Mouse (Mus musculus): ENCODE measurements around the gene Rbm20.
"Not testable (repeated sequence)": the region's sequence is repeated elsewhere in the genome, so short reads cannot be mapped to it uniquely, and the experiment has no call there.

Gene Rbm20

GRCm38 (mm10) chr19:53791751-53792720, 114.9 kb downstream of the Rbm20 start:
- no peak for DNase-seq (ENCODE audit: low spot score in 2 of 2)

DNA sequence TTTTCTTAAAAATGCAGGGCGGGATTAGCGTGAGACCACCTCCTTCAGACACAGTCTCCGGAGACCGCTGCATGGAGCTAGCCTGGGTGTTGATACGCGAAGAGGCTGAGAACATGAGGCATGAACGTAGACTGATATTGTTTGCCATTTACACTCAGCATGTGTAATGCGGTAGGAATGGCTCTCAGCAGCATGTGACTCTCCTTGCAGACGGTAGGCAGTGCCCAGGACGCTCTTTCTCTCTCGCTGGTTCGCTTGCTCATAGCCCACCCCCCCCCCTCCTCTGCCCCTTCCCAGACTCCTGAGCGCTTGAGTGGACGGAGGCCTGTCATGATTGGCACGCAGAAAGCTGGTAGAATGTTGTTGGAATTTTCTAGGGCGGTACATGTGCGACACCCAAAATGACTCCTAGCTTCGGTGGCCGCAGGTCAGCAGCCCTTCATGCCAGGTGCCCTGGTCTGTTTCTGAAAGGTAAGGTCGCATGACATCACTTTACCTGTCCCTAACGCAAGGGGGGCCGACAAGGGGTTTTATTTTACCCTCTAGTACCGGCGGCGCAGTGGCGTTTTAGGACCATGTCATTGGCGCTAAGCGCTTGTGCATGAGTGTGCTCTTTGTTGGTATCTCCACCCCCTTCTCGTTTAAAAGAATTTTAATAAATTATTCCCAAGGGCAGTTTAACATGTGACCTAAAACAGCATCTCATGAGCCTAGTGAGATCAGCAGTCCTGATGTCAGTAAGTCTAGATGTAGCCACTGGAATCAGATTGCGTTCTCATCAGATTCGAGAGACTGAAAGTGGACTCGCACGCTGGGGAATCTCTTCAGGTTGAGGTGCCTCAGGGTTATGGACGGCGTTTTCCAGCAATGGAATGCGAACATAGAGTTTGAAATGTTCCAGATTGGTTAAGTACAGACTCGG, 116.1 kb downstream of the Rbm20 start:
- DNase-seq (ENCODE audit: low spot score in 2 of 2) = no peak

DNA sequence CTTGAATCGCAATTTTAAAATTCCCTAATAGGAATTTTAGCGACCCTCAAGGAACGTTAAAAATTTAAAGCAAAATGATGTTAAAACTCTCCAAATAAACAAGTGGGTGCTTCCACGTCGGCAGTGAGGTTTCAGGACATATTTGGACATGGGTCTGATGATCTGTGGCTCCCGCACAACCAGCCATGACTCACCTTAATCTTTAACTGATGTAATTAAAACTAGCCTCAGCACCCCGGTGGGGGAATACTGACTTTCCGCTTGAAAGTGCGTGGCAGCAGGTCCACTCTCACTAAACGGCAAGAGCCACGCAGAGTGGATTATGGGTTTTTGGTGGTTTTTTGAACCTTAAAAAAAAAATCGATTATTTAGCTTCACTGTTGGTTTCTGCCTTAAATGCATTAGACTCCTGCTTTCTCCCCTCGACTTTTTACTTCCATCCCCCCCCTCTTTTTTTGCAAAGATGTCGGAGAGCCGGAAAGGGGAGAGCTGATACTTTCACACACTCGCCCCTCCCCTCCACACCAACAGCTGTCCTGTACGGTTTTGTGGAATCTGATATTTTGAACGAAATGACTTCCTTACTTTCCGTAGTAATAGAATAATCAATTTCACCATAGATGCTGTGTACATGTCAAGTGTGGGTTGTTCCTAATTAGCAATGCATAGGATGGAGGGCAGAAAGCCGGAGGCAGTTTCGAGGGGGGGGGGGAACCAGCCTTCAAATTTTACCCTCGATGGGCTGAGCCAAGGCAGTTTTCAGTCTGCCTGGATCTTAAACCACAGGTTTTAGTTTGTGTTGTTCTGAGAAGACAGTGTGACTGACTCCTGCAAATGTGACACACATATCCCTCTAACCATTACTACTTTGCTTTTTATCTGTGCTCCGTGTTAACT, 117.1 kb downstream of the Rbm20 start:
- DNase-seq (ENCODE audit: low spot score in 2 of 2) = no peak

GRCm38 (mm10) chr19:53794996-53795395, 117.9 kb downstream of the Rbm20 start:
- DNase-seq (ENCODE audit: low spot score in 2 of 2) = no peak

DNA sequence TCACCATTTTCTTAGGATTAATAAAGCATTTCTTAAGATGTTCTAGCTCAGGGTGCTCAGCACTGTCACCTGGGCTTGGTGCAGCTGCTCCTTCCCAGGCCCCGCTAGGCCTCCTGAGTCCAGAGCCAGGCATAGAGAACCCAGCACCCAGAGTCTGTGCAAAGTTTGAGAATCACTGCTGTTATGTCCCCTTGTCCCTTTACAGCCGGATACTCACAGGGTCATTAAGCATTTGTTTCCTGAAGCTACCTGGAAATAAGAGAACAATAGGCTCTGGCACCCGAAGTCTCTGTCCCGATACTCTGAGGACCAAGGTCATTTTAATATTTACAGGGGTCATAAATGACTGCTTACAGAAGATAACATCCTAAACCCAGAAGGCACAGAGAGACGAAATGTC, 118.9 kb downstream of the Rbm20 start:
- DNase-seq (ENCODE audit: low spot score in 2 of 2) = no peak

DNA sequence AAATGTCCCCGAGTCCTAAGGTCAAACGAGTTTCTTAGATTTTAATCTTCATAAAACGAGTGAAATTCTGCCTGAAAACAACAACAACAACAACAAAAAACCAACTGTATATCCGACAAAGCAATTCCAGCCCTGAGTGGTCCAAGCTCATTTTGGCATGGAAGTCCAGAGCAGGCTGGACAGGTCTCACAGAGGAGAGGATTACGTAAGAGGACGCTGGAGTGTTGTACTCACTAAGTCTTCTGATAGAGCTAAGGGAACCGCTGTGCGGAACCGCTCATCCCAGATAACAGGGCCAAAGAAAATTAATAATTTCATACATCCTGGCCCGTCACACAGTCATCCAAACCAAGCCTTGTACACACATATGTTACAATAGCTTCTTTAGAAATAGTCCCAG, 120.7 kb downstream of the Rbm20 start:
- DNase-seq (ENCODE audit: low spot score in 2 of 2) = no peak

GRCm38 (mm10) chr19:53799885-53800284, 122.8 kb downstream of the Rbm20 start:
- DNase-seq (ENCODE audit: low spot score in 2 of 2) = no peak

DNA sequence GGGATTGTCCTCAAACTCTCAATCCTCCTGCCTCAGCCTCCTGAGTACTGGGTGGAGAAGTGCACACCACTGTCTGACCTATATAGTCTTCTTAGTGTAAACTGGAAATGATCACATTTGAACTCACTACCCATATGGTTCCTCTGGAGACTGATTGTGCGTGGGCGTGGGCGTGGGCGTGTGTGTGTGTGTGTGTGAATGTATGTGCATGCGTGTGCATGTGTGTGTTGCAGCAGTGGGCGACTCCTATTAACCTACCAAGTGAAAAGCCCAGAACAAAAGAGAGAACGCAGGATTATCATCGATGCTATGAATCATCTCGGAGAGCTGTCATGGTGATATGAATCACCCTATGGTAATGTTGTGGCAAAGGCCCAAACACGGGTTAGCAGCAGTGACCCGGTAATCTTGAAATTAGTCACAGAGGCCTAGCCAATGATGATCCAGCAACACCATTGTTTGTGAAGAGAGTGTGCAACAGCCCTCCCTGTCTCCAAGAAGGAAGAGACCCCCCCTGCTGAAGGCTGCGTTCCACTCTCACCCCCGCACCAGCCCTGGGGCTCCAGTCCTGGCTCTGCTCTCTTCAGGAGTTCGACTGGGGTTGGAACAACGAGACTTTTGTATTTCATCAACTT, 123.4 kb downstream of the Rbm20 start:
- no peak for DNase-seq (ENCODE audit: low spot score in 2 of 2)

DNA sequence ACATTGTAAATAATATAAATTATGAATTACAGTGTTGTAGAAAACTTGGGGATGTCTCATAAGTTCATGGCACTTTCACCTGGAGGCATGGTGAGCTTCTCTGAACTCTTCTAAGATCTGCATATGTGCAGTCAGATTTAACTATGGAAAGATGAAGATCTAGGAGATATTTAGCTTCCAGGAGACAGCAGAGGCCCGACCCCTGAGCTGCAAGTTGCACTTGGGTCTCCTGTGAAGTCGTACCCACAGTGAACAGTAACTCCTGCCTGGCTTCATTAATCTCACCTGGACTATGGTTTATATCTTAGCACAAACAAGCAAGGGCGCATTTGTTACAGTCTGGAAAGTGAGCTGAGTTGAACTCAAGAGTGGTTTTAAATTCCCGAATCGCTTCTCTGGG, 124.3 kb downstream of the Rbm20 start:
- no peak for DNase-seq (ENCODE audit: low spot score in 2 of 2)

DNA sequence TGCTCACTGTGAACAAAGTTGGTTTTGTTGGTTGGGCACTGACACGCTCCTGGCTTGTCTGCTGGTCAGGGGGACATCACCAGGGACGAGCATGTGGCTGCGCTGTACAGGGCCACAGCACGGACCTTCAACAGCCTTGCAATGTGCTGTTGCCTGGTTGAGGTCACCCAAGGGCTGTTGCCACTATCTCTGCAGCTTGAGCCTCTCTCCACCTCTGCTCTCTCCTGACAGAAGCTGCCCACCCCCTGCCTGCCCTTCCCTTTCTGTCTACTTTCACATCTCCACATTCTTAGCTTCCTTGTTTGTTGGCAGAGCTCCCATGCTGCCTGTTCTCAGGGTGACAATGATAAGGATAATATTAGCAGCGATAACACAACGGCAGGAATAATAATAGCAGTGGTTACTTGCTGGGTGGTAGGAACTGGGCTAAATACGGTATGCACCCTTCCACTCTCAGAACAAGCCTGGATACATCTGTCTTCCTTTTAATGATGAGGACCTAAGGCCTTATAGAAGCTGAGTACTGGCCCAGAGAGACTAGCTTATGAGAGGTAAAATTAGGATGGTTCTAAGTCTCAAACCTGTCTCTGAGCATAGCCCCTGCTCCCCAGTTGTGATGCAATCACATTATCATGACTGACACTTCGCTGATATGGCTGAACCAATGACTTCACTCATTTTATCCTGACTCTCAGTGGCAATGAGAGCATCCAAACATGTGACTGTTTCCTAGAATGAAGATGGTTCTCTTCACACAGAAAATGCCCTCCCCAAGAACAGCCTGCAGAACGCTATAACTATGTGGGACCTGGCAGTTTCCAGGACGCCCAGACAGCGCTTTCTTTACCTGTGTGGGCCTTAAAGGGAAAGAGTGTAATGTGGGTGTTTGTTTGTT, 124.9 kb downstream of the Rbm20 start:
- DNase-seq (ENCODE audit: low spot score in 2 of 2) = no peak

GRCm38 (mm10) chr19:53803954-53804353, 126.8 kb downstream of the Rbm20 start:
- no peak for DNase-seq (ENCODE audit: low spot score in 2 of 2)

- no peak for DNase-seq (ENCODE audit: low spot score in 2 of 2)
These were observed 128.0 kb downstream of the Rbm20 start for GRCm38 (mm10) chr19:53805063-53805462.

GRCm38 (mm10) chr19:53806126-53806525, 129.0 kb downstream of the Rbm20 start:
- DNase-seq (ENCODE audit: low spot score in 2 of 2) = no peak

DNA sequence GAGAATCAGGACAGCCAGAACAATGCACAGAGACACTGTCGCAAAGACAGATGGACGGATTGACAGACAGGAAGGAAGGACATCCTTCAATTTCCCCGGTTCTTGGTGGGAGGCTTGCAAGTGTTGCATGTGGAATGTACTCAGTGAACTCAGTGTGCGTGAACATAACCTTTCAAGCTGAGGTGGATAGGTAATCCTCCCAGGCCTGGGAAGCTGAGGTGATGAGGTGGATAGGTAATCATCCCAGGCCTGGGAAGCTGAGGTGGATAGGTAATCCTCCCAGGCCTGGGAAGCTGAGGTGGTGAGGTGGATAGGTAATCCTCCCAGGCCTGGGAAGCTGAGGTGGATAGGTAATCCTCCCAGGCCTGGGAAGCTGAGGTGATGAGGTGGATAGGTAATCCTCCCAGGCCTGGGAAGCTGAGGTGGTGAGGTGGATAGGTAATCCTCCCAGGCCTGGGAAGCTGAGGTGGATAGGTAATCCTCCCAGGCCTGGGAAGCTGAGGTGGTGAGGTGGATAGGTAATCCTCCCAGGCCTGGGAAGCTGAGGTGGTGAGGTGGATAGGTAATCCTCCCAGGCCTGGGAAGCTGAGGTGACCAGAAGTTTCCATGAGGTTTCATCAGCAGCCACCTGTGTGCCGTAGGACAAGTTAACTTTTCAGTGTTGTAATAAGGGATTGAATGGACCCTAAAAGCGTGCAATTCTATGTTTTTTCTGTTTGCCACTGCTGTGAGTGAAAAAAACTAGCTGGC, 129.6 kb downstream of the Rbm20 start:
- not testable (repeated sequence) for DNase-seq (ENCODE audit: low spot score in 2 of 2)

- no peak for DNase-seq (ENCODE audit: low spot score in 2 of 2)
These were observed 130.2 kb downstream of the Rbm20 start for GRCm38 (mm10) chr19:53807276-53807801.

DNA sequence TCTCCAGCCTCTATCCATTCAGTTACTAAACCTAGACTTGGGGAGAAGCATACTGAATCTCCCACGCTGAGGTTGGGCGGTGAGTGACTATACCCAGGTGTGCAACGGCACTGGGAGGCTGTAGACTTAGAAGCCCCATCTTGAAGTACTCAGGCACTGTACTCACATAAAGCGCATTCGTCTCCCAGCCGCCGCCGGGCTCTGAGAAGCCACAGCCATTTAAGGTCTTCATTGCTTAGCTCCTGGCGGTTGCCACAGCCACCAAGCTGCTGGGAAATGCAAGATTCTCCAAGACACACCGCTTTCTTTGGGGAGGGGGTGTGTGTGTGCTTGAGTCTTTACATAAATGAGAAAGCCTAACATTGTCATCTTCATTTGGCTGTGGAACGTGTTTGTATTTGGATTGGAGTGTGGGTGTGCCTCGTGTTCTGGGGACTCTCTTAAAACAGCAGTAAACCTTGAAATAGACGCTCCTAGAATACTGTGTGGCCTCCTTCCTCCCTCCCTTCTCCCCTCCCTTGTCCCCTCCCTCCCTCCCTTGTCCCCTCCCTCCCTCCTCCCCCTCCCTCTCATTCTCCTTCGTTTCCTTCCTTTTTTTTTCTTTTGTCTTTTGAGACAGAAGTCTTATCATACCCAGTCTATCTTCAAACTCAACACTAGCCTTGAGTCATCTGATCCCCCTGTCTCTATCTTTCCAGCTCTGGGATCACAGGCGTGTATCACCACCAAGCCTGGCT, 131.1 kb downstream of the Rbm20 start:
- peak; percentile 29 to 36 for DNase-seq (ENCODE audit: low spot score in 2 of 2)

GRCm38 (mm10) chr19:53809185-53809861, 132.2 kb downstream of the Rbm20 start:
- DNase-seq (ENCODE audit: low spot score in 2 of 2) = no peak

DNA sequence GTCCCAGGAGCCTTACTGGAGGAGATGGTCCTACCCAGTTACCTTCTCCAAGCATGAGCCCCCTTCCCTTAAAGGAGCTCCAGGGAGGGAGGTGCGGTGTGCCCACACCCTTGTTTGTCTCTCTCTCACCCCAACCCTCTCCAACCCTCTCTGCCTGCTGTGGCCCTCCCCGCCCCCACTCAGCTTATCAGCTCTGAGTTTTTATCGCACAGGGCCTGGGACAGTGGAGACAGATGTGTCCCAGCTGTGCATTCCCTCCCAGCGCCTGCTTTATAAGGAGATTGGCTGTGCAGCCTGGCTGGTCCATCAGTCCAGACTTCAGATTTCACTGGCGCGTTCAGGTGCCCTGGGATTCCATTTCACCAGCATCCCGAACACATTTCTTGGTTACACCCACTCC, 132.9 kb downstream of the Rbm20 start:
- no peak for DNase-seq (ENCODE audit: low spot score in 2 of 2)
